In genomic region chr1:58697607-58698006, GRCm38 (mm10) we compare ENCODE assay signal across 12 mouse cellular contexts. TPM values are rescaled to one million over a fixed set of nuclear protein-coding genes. Genes with fewer than 3 reads are reported as not detected.
A peak's percentile ranks its signal among the peaks of the same experiment; 100 is the strongest.
DNase-seq lines count a peak whose midpoint lies in the region; ATAC-seq and TF ChIP-seq lines count a peak whose summit lies in the region.
"Not testable (repeated sequence)": the region's sequence is repeated elsewhere in the genome, so short reads cannot be mapped to it uniquely, and the experiment has no call there.
"Had no signal": no experiment of that assay in that cellular context is flagged by ENCODE, and none has a peak within 500 bp of the region (broad histone marks: within the 10 kb centered on the region; RNA-seq: fewer than 3 reads in every experiment).

No protein-coding gene starts in this region.

- H3K27me3 ChIP-seq in hindbrain, postnatal 0 days (ENCODE audit: insufficient read depth, low read length): not testable (repeated sequence)

- not testable (repeated sequence) for H3K36me3 ChIP-seq in ES-E14 (ENCODE audit: control insufficient read depth, insufficient read depth, low read length, poor library complexity, severe bottlenecking); hindbrain, postnatal 0 days (ENCODE audit: insufficient read depth, low read length)

- peak; percentile 64 for TF ChIP-seq CTCF in hindbrain, postnatal 0 days (IDR thresholded peaks at IDR 0.05; ENCODE audit: low read depth)
- peak; percentile 73 for TF ChIP-seq CTCF in layer of hippocampus, adult 2 months (conservative IDR thresholded peaks at IDR 0.05)

- not testable (repeated sequence) for H3K4me3 ChIP-seq in ES-E14 (ENCODE audit: insufficient read depth in 1 of 2, low read depth in 1 of 2, low read length in 2 of 2, poor library complexity in 1 of 2, severe bottlenecking in 1 of 2); hindbrain, postnatal 0 days (ENCODE audit: low read length); layer of hippocampus, adult 2 months

- not testable (repeated sequence) for H3K4me2 ChIP-seq in hindbrain, postnatal 0 days (ENCODE audit: low read depth, low read length)

- H3K9me3 ChIP-seq in ES-E14 (ENCODE audit: control insufficient read depth, insufficient read depth, low read depth, low read length); hindbrain, postnatal 0 days (ENCODE audit: low read length): not testable (repeated sequence)

- 0 out of 2 replicates have a peak, but pooled peaks have one; percentile 56 for ATAC-seq in erythroblast, adult 5-6 weeks (replicated peaks; ENCODE audit: low FRiP score, poor library complexity, severe bottlenecking)
- ATAC-seq in hindbrain, postnatal 0 days: peak; percentile 84; the same call in 1 of the 2 replicates

- in situ Hi-C loops in ES-E14 (cut with MboI; ENCODE audit: low sequenced_read_pairs in 2 of 2, unreplicated experiment in 2 of 2): loop anchor here in 1 of 2 experiments (5.0 kb wide), 1 partner anchor 200 kb away; no protein-coding TSS in a partner anchor

- H3K9ac ChIP-seq in ES-E14 (ENCODE audit: insufficient read depth, low read depth, low read length, poor library complexity, severe bottlenecking); hindbrain, postnatal 0 days (replicated peaks; ENCODE audit: low read length): not testable (repeated sequence)

- WGBS in hindbrain, postnatal 0 days: 56% methylated on average over 1 of the region's 1 CpGs

- DNase-seq in ES-E14 (ENCODE audit: low read depth, low spot score): not testable (repeated sequence)
- DNase-seq in cerebellum, adult 18-20 months: peak; percentile 38 to 57
- peak; percentile 59 for DNase-seq in hindbrain, postnatal 0 days (ENCODE audit: low spot score)
- peak; percentile 43 to 66 for DNase-seq in layer of hippocampus, adult 2 months (ENCODE audit: low spot score in 2 of 2)
- peak; percentile 47 for DNase-seq in lung, postnatal 10 days
- peak; percentile 37 for DNase-seq in retina, postnatal 1 day
- DNase-seq in urinary bladder, postnatal 14 days (ENCODE audit: low spot score): peak; percentile 29

- not testable (repeated sequence) for H3K27ac ChIP-seq in ES-E14 (ENCODE audit: insufficient read depth, low read depth, low read length, poor library complexity, severe bottlenecking); hindbrain, postnatal 0 days; layer of hippocampus, adult 2 months

- H3K4me1 ChIP-seq in ES-E14 (ENCODE audit: control insufficient read depth in 2 of 2, insufficient read depth in 2 of 2, low read length in 2 of 2, poor library complexity in 1 of 2); hindbrain, postnatal 0 days (ENCODE audit: insufficient read depth, low read length): not testable (repeated sequence)

TF ChIP-seq in ES-E14, 5 proteins besides CTCF, POLR2A, EP300 and RAD21:
- TF ChIP-seq MAFK (IDR thresholded peaks at IDR 0.05; ENCODE audit: insufficient read depth, low read depth, low read length): 0 out of 2 replicates have a peak, but pooled peaks have one; percentile 7
- peak; percentile 24; the same call in 1 of the 2 replicates for TF ChIP-seq ZC3H11A (IDR thresholded peaks at IDR 0.05; ENCODE audit: borderline replicate concordance, low read depth, low read length)

RNA-seq across cellular contexts. Expression of gene Als2cr12, which starts 1.8 kb away (rescaled TPM):
- total RNA-seq in ES-E14 (2012; rRNA removed): 0.22 TPM in 1 of 2 replicates, not detected in the other
- total RNA-seq in erythroblast, adult 5-6 weeks (2015; ENCODE audit: low replicate concordance): not detected in 2 replicates
- not detected in 2 replicates for total RNA-seq in erythroblast, adult 5-6 weeks (2017; ENCODE audit: low replicate concordance)
- not detected in 2 replicates for total RNA-seq in hindbrain, postnatal 0 days (2014; rRNA removed)
- 0.08 TPM in 1 of 2 replicates, not detected in the other for polyA plus RNA-seq in hindbrain, postnatal 0 days (2015; fragmentation: Nextera tagmentation; extraction: Ambion mirVana)
- total RNA-seq in layer of hippocampus, adult 2 months (2021): not detected
- total RNA-seq: heart, postnatal 36 days had no signal
- polyA plus RNA-seq: embryonic facial prominence, embryonic 11.5 days; forebrain, embryonic 15.5 days; limb, embryonic 12.5 days had no signal

RNA-seq across cellular contexts. Expression of gene Cflar, which starts 13.7 kb away (rescaled TPM):
- total RNA-seq in ES-E14 (2012; rRNA removed): 12.9 and 16.4 TPM in 2 replicates
- 10.4 and 14.2 TPM in 2 replicates for total RNA-seq in erythroblast, adult 5-6 weeks (2015; ENCODE audit: low replicate concordance)
- total RNA-seq in erythroblast, adult 5-6 weeks (2017; ENCODE audit: low replicate concordance): 16.4 and 26.2 TPM in 2 replicates
- total RNA-seq in hindbrain, postnatal 0 days (2014; rRNA removed): 17.6 and 24.4 TPM in 2 replicates
- polyA plus RNA-seq in hindbrain, postnatal 0 days (2015; fragmentation: Nextera tagmentation; extraction: Ambion mirVana): 22.4 and 22.5 TPM in 2 replicates
- total RNA-seq in layer of hippocampus, adult 2 months (2021): 10 to 100 TPM; 32.9 to 35.2 TPM
